Mouse (Mus musculus) brain, embryonic 14.5 days (tissue): ENCODE data around the gene Pde4d.

ENCODE experiments used
- CTCF ChIP-seq: fragments of 200-500 bp; IDR thresholded peaks from 2 replicates; pipeline ENCODE4 v1.5.1; 2012; ENCODE audit warnings: inconsistent platforms, mild to moderate bottlenecking, moderate library complexity, borderline replicate concordance; ENCODE audit not compliant: insufficient read depth, insufficient read length; ENCODE audit errors: extremely low read depth
- POLR2A ChIP-seq: fragments of 200-500 bp; IDR thresholded peaks from 2 replicates; pipeline ENCODE4 v1.6.1; 2012; ENCODE audit warnings: mild to moderate bottlenecking, inconsistent platforms, borderline replicate concordance; ENCODE audit not compliant: poor library complexity, insufficient read depth, insufficient read length, severe bottlenecking; ENCODE audit errors: extremely low read depth

- no peak for TF ChIP-seq CTCF
- TF ChIP-seq POLR2A = no peak
These were observed 1194.3 kb downstream of the Pde4d start for GRCm38 (mm10) chr13:109644086-109644485.
